Mouse (Mus musculus) midbrain, postnatal 0 days (tissue): ENCODE results near the gene Myo15. TPM values are rescaled to one million over a fixed set of nuclear protein-coding genes. Genes with fewer than 3 reads are reported as not detected.
"Not testable (repeated sequence)": the region's sequence is repeated elsewhere in the genome, so short reads cannot be mapped to it uniquely, and the experiment has no call there.

Source experiments
- ATAC-seq: fragments of 200-750 bp; cut with Nextera tagmentation; 2 replicates; pipeline ENCODE4 v1.8.0; 2017; ENCODE audit warnings: moderate number of reproducible peaks, mild to moderate bottlenecking, moderate TSS enrichment, moderate library complexity; ENCODE audit not compliant: low FRiP score
- DNase-seq: peaks from one replicate; pipeline ENCODE4 v3.0.0-alpha.2; 2015; ENCODE audit warnings: low spot score
- H3K27ac ChIP-seq: fragments of 300-500 bp; sonication (generic); 2 replicates; pipeline ENCODE4 v1.5.1; 2014; ENCODE audit warnings: low read depth, mild to moderate bottlenecking, low read length, mixed read lengths
- H3K27me3 ChIP-seq: fragments of 300-500 bp; sonication (generic); 2 replicates; pipeline ENCODE4 v1.6.1; 2014; ENCODE audit warnings: low read length, control low read depth, mixed read lengths; ENCODE audit not compliant: insufficient read depth
- H3K36me3 ChIP-seq: fragments of 300-500 bp; sonication (generic); 2 replicates; pipeline ENCODE4 v1.6.1; 2014; ENCODE audit warnings: low read length, control low read depth, mixed read lengths; ENCODE audit not compliant: insufficient read depth
- H3K4me1 ChIP-seq: fragments of 300-500 bp; sonication (generic); 2 replicates; pipeline ENCODE4 v1.6.1; 2014; ENCODE audit warnings: mild to moderate bottlenecking, control low read depth, antibody characterized with exemption, low read length, mixed read lengths; ENCODE audit not compliant: insufficient read depth
- H3K4me2 ChIP-seq: fragments of 300-500 bp; sonication (generic); 2 replicates; pipeline ENCODE4 v1.6.1; 2014; ENCODE audit warnings: low read depth, mild to moderate bottlenecking, low read length, mixed read lengths; ENCODE audit not compliant: poor library complexity, severe bottlenecking
- H3K4me3 ChIP-seq: fragments of 300-500 bp; sonication (generic); 2 replicates; pipeline ENCODE4 v1.5.1; 2014; ENCODE audit warnings: low read depth, mild to moderate bottlenecking, low read length, moderate library complexity
- H3K9ac ChIP-seq: fragments of 300-500 bp; sonication (generic); replicated peaks from 2 replicates; pipeline ENCODE4 v1.6.1; 2014; ENCODE audit warnings: mild to moderate bottlenecking, low read length, moderate library complexity, mixed read lengths; ENCODE audit not compliant: poor library complexity, severe bottlenecking
- H3K9me3 ChIP-seq: fragments of 300-500 bp; sonication (generic); 2 replicates; pipeline ENCODE4 v1.6.1; 2016; ENCODE audit warnings: low read length, control low read depth
- CTCF ChIP-seq: IDR thresholded peaks from 2 replicates; pipeline ENCODE4 v1.5.1; 2016; ENCODE audit warnings: antibody characterized with exemption, mild to moderate bottlenecking
- WGBS: fragments of 180-500 bp; shearing (Covaris S2); extraction: QIAGEN DNeasy Blood & Tissue Kit; methylation state at CpG from one replicate; pipeline ENCODE4 v1.1.7; 2014; 5-methylcytosine and 5-hydroxymethylcytosine counted together
- polyA plus RNA-seq: library from polyadenylated mRNA; unstranded; fragments of >200 nt; fragmentation: Nextera tagmentation; extraction: Ambion mirVana; gene quantifications from 2 replicates; pipeline ENCODE4 v1.2.1, GENCODE M21; 2015
- total RNA-seq: library from RNA; depleted of rRNA; stranded (reverse); fragments of >200 nt; gene quantifications from 2 replicates; pipeline ENCODE4 v1.2.3, GENCODE M21; 2014; rRNA removed

Myo15 gene
- total and polyA plus RNA-seq, 2 experiments from 2014 or later = 0.22 to 0.52 TPM

GRCm38 (mm10) chr11:60559342-60559741 is 90.2 kb downstream of the Myo15 start:
- peak; percentile 73 for DNase-seq
- ATAC-seq = no peak
- WGBS = 2% methylated on average over 3 of the region's 3 CpGs
- H3K4me1 ChIP-seq = no peaks in the 10 kb centered on the region
- H3K9me3 ChIP-seq = no peaks in the 10 kb centered on the region
- peak; percentile 96 for TF ChIP-seq CTCF
- no peak overlapping the region for H3K4me3 ChIP-seq
- H3K9ac ChIP-seq = no peak overlapping the region
- no peak overlapping the region for H3K4me2 ChIP-seq
- H3K27ac ChIP-seq = no peak overlapping the region
- H3K27me3 ChIP-seq = no peaks in the 10 kb centered on the region
- H3K36me3 ChIP-seq = peaks cover 23% of the 10 kb centered on the region

GRCm38 (mm10) chr11:60574006-60574405 is 104.9 kb downstream of the Myo15 start:
- 84% methylated on average over 8 of the region's 12 CpGs for WGBS
- DNase-seq = peak; percentile 15

More at GRCm38 (mm10) chr11:60574006-60574405, 104.9 kb downstream of the Myo15 start:
- not testable (repeated sequence) for H3K9me3 ChIP-seq, H3K27me3 ChIP-seq, H3K36me3 ChIP-seq, H3K4me2 ChIP-seq, H3K9ac ChIP-seq, ATAC-seq, H3K27ac ChIP-seq, H3K4me1 ChIP-seq, H3K4me3 ChIP-seq

Other genes starting within 250 kb of the Myo15 start
- 77.1 and 96.5 TPM in 2 replicates for gene Srebf1, start 246.8 kb upstream of the Myo15 start, total RNA-seq
- gene Srebf1, start 246.8 kb upstream of the Myo15 start, polyA plus RNA-seq = 34.5 and 38.1 TPM in 2 replicates
- 108 and 120 TPM in 2 replicates for gene Tom1l2, start 116.4 kb upstream of the Myo15 start, total RNA-seq
- 49.4 and 51.6 TPM in 2 replicates for gene Tom1l2, start 116.4 kb upstream of the Myo15 start, polyA plus RNA-seq
- gene Drc3, start 116.0 kb upstream of the Myo15 start, total RNA-seq = 9.2 and 14.1 TPM in 2 replicates
- 7.1 and 8.6 TPM in 2 replicates for gene Drc3, start 116.0 kb upstream of the Myo15 start, polyA plus RNA-seq
- 32.2 and 33.0 TPM in 2 replicates for gene Gid4, start 52.2 kb upstream of the Myo15 start, total RNA-seq
- gene Gid4, start 52.2 kb upstream of the Myo15 start, polyA plus RNA-seq = 19.2 and 20.1 TPM in 2 replicates
- gene Atpaf2, start 50.9 kb upstream of the Myo15 start, total RNA-seq = 34.8 and 42.3 TPM in 2 replicates
- gene Atpaf2, start 50.9 kb upstream of the Myo15 start, polyA plus RNA-seq = 47.9 and 48.1 TPM in 2 replicates
- gene Drg2, start 14.7 kb upstream of the Myo15 start, total RNA-seq = 88.6 and 92.6 TPM in 2 replicates
- gene Drg2, start 14.7 kb upstream of the Myo15 start, polyA plus RNA-seq = 83.1 and 87.8 TPM in 2 replicates
- gene Alkbh5, start 67.0 kb downstream of the Myo15 start, total RNA-seq = 32.0 and 34.0 TPM in 2 replicates
- gene Alkbh5, start 67.0 kb downstream of the Myo15 start, polyA plus RNA-seq = 18.4 and 23.1 TPM in 2 replicates
- gene Llgl1, start 230.4 kb downstream of the Myo15 start, total RNA-seq = 38.0 and 46.8 TPM in 2 replicates
- gene Llgl1, start 230.4 kb downstream of the Myo15 start, polyA plus RNA-seq = 25.8 and 26.8 TPM in 2 replicates